Mouse (Mus musculus) lung, postnatal 14 days (tissue): ENCODE data around the gene Slc24a3.

Experiments used
- DNase-seq: peaks from one replicate; pipeline ENCODE4 v3.0.0; 2021

The Slc24a3 gene

GRCm38 (mm10) chr2:145288501-145288900 is 120.9 kb downstream of the Slc24a3 start:
- DNase-seq, result peak; percentile 14

GRCm38 (mm10) chr2:145291473-145291872 is 123.9 kb downstream of the Slc24a3 start:
- no peak for DNase-seq

- DNase-seq, result no peak
These were observed 124.6 kb downstream of the Slc24a3 start for GRCm38 (mm10) chr2:145292196-145292595.

GRCm38 (mm10) chr2:145292816-145293215 is 125.3 kb downstream of the Slc24a3 start:
- DNase-seq, result no peak

GRCm38 (mm10) chr2:145296906-145297305 is 129.4 kb downstream of the Slc24a3 start:
- DNase-seq, result no peak

- no peak for DNase-seq
These were observed 132.6 kb downstream of the Slc24a3 start for GRCm38 (mm10) chr2:145299914-145300699.

GRCm38 (mm10) chr2:145307231-145307883 is 139.8 kb downstream of the Slc24a3 start:
- no peak for DNase-seq

- peak; percentile 18 for DNase-seq
These were observed 151.4 kb downstream of the Slc24a3 start for GRCm38 (mm10) chr2:145318916-145319315.

- DNase-seq, result no peak
These were observed 153.7 kb downstream of the Slc24a3 start for GRCm38 (mm10) chr2:145321287-145321686.

GRCm38 (mm10) chr2:145321755-145322154 is 154.2 kb downstream of the Slc24a3 start:
- DNase-seq, result no peak

- DNase-seq, result no peak
These were observed 156.9 kb downstream of the Slc24a3 start for GRCm38 (mm10) chr2:145324477-145324876.

- no peak for DNase-seq
These were observed 158.3 kb downstream of the Slc24a3 start for GRCm38 (mm10) chr2:145325852-145326251.

GRCm38 (mm10) chr2:145326544-145326943 is 159.0 kb downstream of the Slc24a3 start:
- DNase-seq, result no peak

- peak; percentile 51 for DNase-seq
These were observed 162.2 kb downstream of the Slc24a3 start for GRCm38 (mm10) chr2:145329756-145330155.

GRCm38 (mm10) chr2:145331525-145331924 is 164.0 kb downstream of the Slc24a3 start:
- DNase-seq, result no peak

- no peak for DNase-seq
These were observed 165.9 kb downstream of the Slc24a3 start for GRCm38 (mm10) chr2:145333466-145333865.

GRCm38 (mm10) chr2:145336406-145336805 is 168.9 kb downstream of the Slc24a3 start:
- no peak for DNase-seq

- DNase-seq, result no peak
These were observed 173.3 kb downstream of the Slc24a3 start for GRCm38 (mm10) chr2:145340816-145341215.

GRCm38 (mm10) chr2:145342956-145343355 is 175.4 kb downstream of the Slc24a3 start:
- no peak for DNase-seq

- DNase-seq, result no peak
These were observed 177.0 kb downstream of the Slc24a3 start for GRCm38 (mm10) chr2:145344521-145344920.

GRCm38 (mm10) chr2:145353801-145354200 is 186.2 kb downstream of the Slc24a3 start:
- DNase-seq, result no peak

GRCm38 (mm10) chr2:145358236-145358942 is 190.8 kb downstream of the Slc24a3 start:
- no peak for DNase-seq

- DNase-seq, result no peak
These were observed 196.1 kb downstream of the Slc24a3 start for GRCm38 (mm10) chr2:145363604-145364003.

- DNase-seq, result no peak
These were observed 201.1 kb downstream of the Slc24a3 start for GRCm38 (mm10) chr2:145368701-145369100.
